Mouse (Mus musculus): ENCODE data around the gene Mul1. TPM values are rescaled to one million over a fixed set of nuclear protein-coding genes. Genes with fewer than 3 reads are reported as not detected.

The Mul1 gene
- total RNA-seq, 2 experiments from 2014 or later = 30.1 to 33.2 TPM

- DNase-seq (ENCODE audit: low spot score in 2 of 2) = no peak
Measured at GRCm38 (mm10) chr4:138431340-138431739, 3.1 kb upstream of the Mul1 start.

GRCm38 (mm10) chr4:138440062-138440461, 5.6 kb downstream of the Mul1 start:
- no peak for DNase-seq (ENCODE audit: low spot score in 2 of 2)

- no peak for DNase-seq (ENCODE audit: low spot score in 2 of 2)
Measured at GRCm38 (mm10) chr4:138444941-138445340, 10.5 kb downstream of the Mul1 start.

GRCm38 (mm10) chr4:138446981-138447380, 12.5 kb downstream of the Mul1 start:
- no peak for DNase-seq (ENCODE audit: low spot score in 2 of 2)

- DNase-seq (ENCODE audit: low spot score in 2 of 2) = peak; percentile 71 to 81
Measured at GRCm38 (mm10) chr4:138447387-138447786, 12.9 kb downstream of the Mul1 start.

- DNase-seq (ENCODE audit: low spot score in 2 of 2) = no peak
Measured at GRCm38 (mm10) chr4:138447827-138448602, 13.5 kb downstream of the Mul1 start.

GRCm38 (mm10) chr4:138448872-138449615, 14.6 kb downstream of the Mul1 start:
- no peak for DNase-seq (ENCODE audit: low spot score in 2 of 2)

- DNase-seq (ENCODE audit: low spot score in 2 of 2) = no peak
Measured at GRCm38 (mm10) chr4:138449636-138450314, 15.3 kb downstream of the Mul1 start.

GRCm38 (mm10) chr4:138452306-138453096, 18.0 kb downstream of the Mul1 start:
- DNase-seq (ENCODE audit: low spot score in 2 of 2) = no peak

GRCm38 (mm10) chr4:138453097-138453752, 18.8 kb downstream of the Mul1 start:
- no peak for DNase-seq (ENCODE audit: low spot score in 2 of 2)

- DNase-seq (ENCODE audit: low spot score in 2 of 2) = peak in 1 of 2 experiments; percentile 71
Measured at GRCm38 (mm10) chr4:138453753-138454570, 19.5 kb downstream of the Mul1 start, which contains the start of gene Camk2n1. Gene Camk2n1 (plus strand): TSS chr4:138454314.

GRCm38 (mm10) chr4:138454571-138455140, 20.2 kb downstream of the Mul1 start:
- peak in 1 of 2 experiments; percentile 69 for DNase-seq (ENCODE audit: low spot score in 2 of 2)

GRCm38 (mm10) chr4:138455141-138455955, 20.9 kb downstream of the Mul1 start:
- peak in 1 of 2 experiments; percentile 49 for DNase-seq (ENCODE audit: low spot score in 2 of 2)

- DNase-seq (ENCODE audit: low spot score in 2 of 2) = no peak
Measured at GRCm38 (mm10) chr4:138455956-138456341, 21.5 kb downstream of the Mul1 start.

- no peak for DNase-seq (ENCODE audit: low spot score in 2 of 2)
Measured at GRCm38 (mm10) chr4:138456536-138456935, 22.1 kb downstream of the Mul1 start.

GRCm38 (mm10) chr4:138457091-138457490, 22.6 kb downstream of the Mul1 start:
- no peak for DNase-seq (ENCODE audit: low spot score in 2 of 2)

- no peak for DNase-seq (ENCODE audit: low spot score in 2 of 2)
Measured at GRCm38 (mm10) chr4:138458171-138458570, 23.7 kb downstream of the Mul1 start.

- DNase-seq (ENCODE audit: low spot score in 2 of 2) = no peak
Measured at GRCm38 (mm10) chr4:138458735-138459440, 24.4 kb downstream of the Mul1 start.

All from gastrocnemius, postnatal 4 days (tissue).